Mouse (Mus musculus) liver, postnatal 0 days (tissue): Measurements from ENCODE around the gene Ccdc175. TPM values are rescaled to one million over a fixed set of nuclear protein-coding genes. Genes with fewer than 3 reads are reported as not detected.

Source experiments
- ATAC-seq: fragments of 200-750 bp; cut with Nextera tagmentation; 2 replicates; pipeline ENCODE4 v1.8.0; 2017; ENCODE audit warnings: mild to moderate bottlenecking, moderate library complexity
- DNase-seq: peaks from one replicate; pipeline ENCODE4 v3.0.0-alpha.2; 2016
- H3K27ac ChIP-seq: fragments of 300-500 bp; sonication (generic); 2 replicates; pipeline ENCODE4 v1.5.1; 2014; ENCODE audit warnings: antibody characterized with exemption, moderate library complexity, mild to moderate bottlenecking, low read depth
- H3K27me3 ChIP-seq: fragments of 300-500 bp; sonication (generic); 2 replicates; pipeline ENCODE4 v1.6.1; 2014; ENCODE audit warnings: low read length, control low read depth, mixed read lengths; ENCODE audit not compliant: insufficient read depth
- H3K36me3 ChIP-seq: fragments of 300-500 bp; sonication (generic); replicated peaks from 2 replicates; pipeline ENCODE4 v1.6.1; 2014; ENCODE audit warnings: mild to moderate bottlenecking, control low read depth, low read length, moderate library complexity, mixed read lengths; ENCODE audit not compliant: insufficient read depth
- H3K4me1 ChIP-seq: fragments of 300-500 bp; sonication (generic); 2 replicates; pipeline ENCODE4 v1.6.1; 2014; ENCODE audit warnings: antibody characterized with exemption, mild to moderate bottlenecking, control low read depth; ENCODE audit not compliant: insufficient read depth
- H3K4me2 ChIP-seq: fragments of 300-500 bp; sonication (generic); 2 replicates; pipeline ENCODE4 v1.6.1; 2014; ENCODE audit warnings: low read depth, mild to moderate bottlenecking, low read length, moderate library complexity, mixed read lengths
- H3K4me3 ChIP-seq: fragments of 300-500 bp; sonication (generic); 2 replicates; pipeline ENCODE4 v1.5.1; 2014; ENCODE audit warnings: low read depth, low read length
- H3K9ac ChIP-seq: fragments of 300-500 bp; sonication (generic); replicated peaks from 2 replicates; pipeline ENCODE4 v1.6.1; 2014; ENCODE audit warnings: mild to moderate bottlenecking, moderate library complexity
- H3K9me3 ChIP-seq: fragments of 300-500 bp; sonication (generic); 2 replicates; pipeline ENCODE4 v1.6.1; 2016; ENCODE audit warnings: mild to moderate bottlenecking, control low read depth, low read length, mixed read lengths
- CTCF ChIP-seq: sonication (generic); IDR thresholded peaks from 2 replicates; pipeline ENCODE4 v1.5.1; 2016; ENCODE audit warnings: antibody characterized with exemption, low read depth
- EP300 ChIP-seq: IDR thresholded peaks from 2 replicates; pipeline ENCODE4 v1.6.1; 2016; ENCODE audit warnings: antibody characterized with exemption, low read depth, mild to moderate bottlenecking
- WGBS: fragments of 180-500 bp; shearing (Covaris S2); extraction: QIAGEN DNeasy Blood & Tissue Kit; methylation state at CpG from one replicate; pipeline ENCODE4 v1.1.7; 2014; ENCODE audit not compliant: insufficient replicate concordance; 5-methylcytosine and 5-hydroxymethylcytosine counted together
- polyA plus RNA-seq: library from polyadenylated mRNA; unstranded; fragments of >200 nt; fragmentation: Nextera tagmentation; extraction: Ambion mirVana; gene quantifications from 2 replicates; pipeline ENCODE4 v1.2.1, GENCODE M21; 2015

Ccdc175 gene
- polyA plus RNA-seq, 1 experiment from 2014 or later: not detected

DNA sequence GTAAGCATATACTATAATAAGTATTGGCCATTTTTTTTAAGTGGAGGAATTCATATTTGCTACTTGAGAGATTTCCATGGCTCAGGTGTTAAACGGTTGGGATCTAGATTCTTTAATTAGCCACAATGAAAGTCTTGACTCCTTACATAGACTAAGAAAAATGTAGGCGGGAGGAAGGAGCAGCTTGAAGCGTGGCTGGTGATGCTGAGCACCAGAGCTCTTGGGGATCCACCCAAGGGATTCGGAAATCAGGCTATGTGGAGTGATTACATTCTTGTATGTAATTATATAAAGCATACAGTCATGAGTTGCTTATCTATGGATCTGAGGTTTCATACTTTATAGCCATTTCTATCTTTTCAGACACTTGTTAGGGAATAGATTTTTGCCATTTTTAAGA is 5.3 kb downstream of the Ccdc175 start:
- no peak for TF ChIP-seq CTCF
- TF ChIP-seq EP300: no peak

GRCm38 (mm10) chr12:72178322-72178721 is 6.5 kb downstream of the Ccdc175 start:
- ATAC-seq (no peak), DNase-seq (no peak)
- H3K9ac ChIP-seq: no peak overlapping the region
- H3K4me3 ChIP-seq: no peak overlapping the region
- H3K36me3 ChIP-seq: no peaks in the 10 kb centered on the region
- 77% methylated on average over 3 of the region's 3 CpGs for WGBS
- no peak overlapping the region for H3K27ac ChIP-seq
- H3K27me3 ChIP-seq: no peaks in the 10 kb centered on the region
- no peaks in the 10 kb centered on the region for H3K4me1 ChIP-seq
- TF ChIP-seq EP300 (no peak), CTCF (no peak)
- H3K9me3 ChIP-seq: no peaks in the 10 kb centered on the region
- no peak overlapping the region for H3K4me2 ChIP-seq

More for the DNA sequence above, 5.3 kb downstream of the Ccdc175 start:
- Histone ChIP-seq H3K9me3 (no peaks in the 10 kb centered on the region), H3K27me3 (no peaks in the 10 kb centered on the region), H3K4me1 (no peaks in the 10 kb centered on the region), H3K9ac (no peak overlapping the region), H3K36me3 (no peaks in the 10 kb centered on the region), H3K4me2 (no peak overlapping the region), H3K27ac (no peak overlapping the region), H3K4me3 (no peak overlapping the region)
- WGBS: 78% methylated on average over 4 of the region's 4 CpGs
- ATAC-seq: no peak
- DNase-seq: no peak

- ATAC-seq (no peak), DNase-seq (no peak)
- no peak overlapping the region for H3K4me3 ChIP-seq
- H3K27me3 ChIP-seq: no peaks in the 10 kb centered on the region
- no peak overlapping the region for H3K27ac ChIP-seq
- TF ChIP-seq EP300: no peak
- no peak for TF ChIP-seq CTCF
- H3K9me3 ChIP-seq: no peaks in the 10 kb centered on the region
- 54% methylated on average over 4 of the region's 4 CpGs for WGBS
- H3K36me3 ChIP-seq: no peaks in the 10 kb centered on the region
- H3K4me1 ChIP-seq: no peaks in the 10 kb centered on the region
- H3K9ac ChIP-seq: no peak overlapping the region
- H3K4me2 ChIP-seq: no peak overlapping the region
Observed at GRCm38 (mm10) chr12:72158421-72158820, 26.4 kb downstream of the Ccdc175 start.

GRCm38 (mm10) chr12:72150786-72151185 is 34.0 kb downstream of the Ccdc175 start:
- Histone ChIP-seq H3K9ac (no peak overlapping the region), H3K36me3 (no peaks in the 10 kb centered on the region), H3K27me3 (no peaks in the 10 kb centered on the region), H3K9me3 (no peaks in the 10 kb centered on the region), H3K4me1 (no peaks in the 10 kb centered on the region), H3K27ac (no peak overlapping the region), H3K4me3 (no peak overlapping the region), H3K4me2 (no peak overlapping the region)
- no peak for ATAC-seq
- 75% methylated on average over 4 of the region's 4 CpGs for WGBS
- DNase-seq: no peak
- no peak for TF ChIP-seq CTCF
- TF ChIP-seq EP300: no peak

- Histone ChIP-seq H3K4me2 (no peak overlapping the region), H3K9me3 (no peaks in the 10 kb centered on the region), H3K27ac (no peak overlapping the region), H3K27me3 (no peaks in the 10 kb centered on the region), H3K9ac (no peak overlapping the region), H3K4me3 (no peak overlapping the region), H3K36me3 (no peaks in the 10 kb centered on the region), H3K4me1 (no peaks in the 10 kb centered on the region)
- ATAC-seq (no peak), DNase-seq (no peak)
- 73% methylated on average over 10 of the region's 10 CpGs for WGBS
- TF ChIP-seq EP300 (no peak), CTCF (no peak)
Observed at GRCm38 (mm10) chr12:72129203-72129602, 55.6 kb downstream of the Ccdc175 start.

GRCm38 (mm10) chr12:72115686-72116345 is 69.0 kb downstream of the Ccdc175 start:
- WGBS: 67% methylated on average over 22 of the region's 23 CpGs

More at GRCm38 (mm10) chr12:72115686-72116345, 69.0 kb downstream of the Ccdc175 start:
- Histone ChIP-seq H3K4me2 (no peak overlapping the region), H3K36me3 (no peaks in the 10 kb centered on the region), H3K27ac (no peak overlapping the region), H3K4me1 (no peaks in the 10 kb centered on the region), H3K9ac (no peak overlapping the region), H3K27me3 (no peaks in the 10 kb centered on the region), H3K9me3 (no peaks in the 10 kb centered on the region), H3K4me3 (no peak overlapping the region)
- no peak for TF ChIP-seq CTCF
- no peak for TF ChIP-seq EP300
- ATAC-seq (no peak), DNase-seq (no peak)
